Mouse (Mus musculus) embryonic facial prominence, embryonic 11.5 days (tissue): ENCODE results near the gene Nr6a1. TPM values are rescaled to one million over a fixed set of nuclear protein-coding genes. Genes with fewer than 3 reads are reported as not detected.

Experiments
- ATAC-seq: fragments of 200-750 bp; cut with Nextera tagmentation; replicated peaks from 2 replicates; pipeline ENCODE4 v1.8.0; 2017; ENCODE audit warnings: low read depth; ENCODE audit not compliant: insufficient number of reproducible peaks, low FRiP score, low TSS enrichment
- DNase-seq: peaks from one replicate; pipeline ENCODE4 v3.0.0-alpha.2; 2015; ENCODE audit warnings: low spot score
- H3K27ac ChIP-seq: fragments of 300-500 bp; sonication (generic); replicated peaks from 2 replicates; pipeline ENCODE4 v1.5.1; 2014; ENCODE audit warnings: mild to moderate bottlenecking, low read depth, low read length, control low read depth
- H3K27me3 ChIP-seq: fragments of 300-500 bp; sonication (generic); 2 replicates; pipeline ENCODE4 v1.6.1; 2014; ENCODE audit warnings: mild to moderate bottlenecking, low read length, moderate library complexity, mixed read lengths; ENCODE audit not compliant: control insufficient read depth, insufficient read depth
- H3K36me3 ChIP-seq: fragments of 300-500 bp; sonication (generic); replicated peaks from 2 replicates; pipeline ENCODE4 v1.6.1; 2014; ENCODE audit warnings: low read depth, mild to moderate bottlenecking, low read length, moderate library complexity, mixed read lengths; ENCODE audit not compliant: control insufficient read depth, insufficient read depth
- H3K4me1 ChIP-seq: fragments of 300-500 bp; sonication (generic); 2 replicates; pipeline ENCODE4 v1.6.1; 2014; ENCODE audit warnings: low read length, mixed read lengths; ENCODE audit not compliant: control insufficient read depth, insufficient read depth
- H3K4me2 ChIP-seq: fragments of 300-500 bp; sonication (generic); 2 replicates; pipeline ENCODE4 v1.6.1; 2014; ENCODE audit warnings: low read depth, mild to moderate bottlenecking, control low read depth, low read length, moderate library complexity
- H3K4me3 ChIP-seq: fragments of 300-500 bp; sonication (generic); 2 replicates; pipeline ENCODE4 v1.5.1; 2014; ENCODE audit warnings: low read depth, low read length, control low read depth
- H3K9ac ChIP-seq: fragments of 300-500 bp; sonication (generic); replicated peaks from 2 replicates; pipeline ENCODE4 v1.6.1; 2014; ENCODE audit warnings: mild to moderate bottlenecking, control low read depth, low read length
- H3K9me3 ChIP-seq: fragments of 300-500 bp; sonication (generic); replicated peaks from 2 replicates; pipeline ENCODE4 v1.6.1; 2016; ENCODE audit warnings: mild to moderate bottlenecking, low read length, inconsistent platforms, mixed read lengths; ENCODE audit not compliant: control insufficient read depth
- WGBS: fragments of 180-500 bp; shearing (Covaris S2); extraction: QIAGEN DNeasy Blood & Tissue Kit; methylation state at CpG from one replicate; pipeline ENCODE4 v1.1.7; 2014; 5-methylcytosine and 5-hydroxymethylcytosine counted together
- polyA plus RNA-seq: library from polyadenylated mRNA; unstranded; fragments of >200 nt; fragmentation: Nextera tagmentation; extraction: Ambion mirVana; gene quantifications from 2 replicates; pipeline ENCODE4 v1.2.1, GENCODE M21; 2014

The Nr6a1 gene
- polyA plus RNA-seq, 1 experiment from 2014 or later: 2.2 TPM

- no peaks in the 10 kb centered on the region for H3K36me3 ChIP-seq
- H3K27ac ChIP-seq: no peak overlapping the region
- H3K4me3 ChIP-seq: no peak overlapping the region
- DNase-seq (no peak), ATAC-seq (no peak)
- H3K4me1 ChIP-seq: peaks cover 9% of the 10 kb centered on the region
- 18% methylated on average over 11 of the region's 11 CpGs for WGBS
- H3K9me3 ChIP-seq: no peaks in the 10 kb centered on the region
- no peak overlapping the region for H3K4me2 ChIP-seq
- H3K9ac ChIP-seq: no peak overlapping the region
- H3K27me3 ChIP-seq: peaks cover 66% of the 10 kb centered on the region
These were observed 214.7 kb downstream of the Nr6a1 start for GRCm38 (mm10) chr2:38712769-38713125.

- H3K27ac ChIP-seq: no peak overlapping the region
- H3K9ac ChIP-seq: no peak overlapping the region
These were observed 215.3 kb downstream of the Nr6a1 start for GRCm38 (mm10) chr2:38712076-38712768.

GRCm38 (mm10) chr2:38711421-38711861 lies 216.0 kb downstream of the Nr6a1 start:
- H3K4me1 ChIP-seq: peaks cover 9% of the 10 kb centered on the region
- WGBS: under 1% methylated on average over 40 of the region's 40 CpGs

More at GRCm38 (mm10) chr2:38712076-38712768, 215.3 kb downstream of the Nr6a1 start:
- Histone ChIP-seq H3K27me3 (peaks cover 71% of the 10 kb centered on the region), H3K4me1 (peaks cover 9% of the 10 kb centered on the region), H3K4me3 (peak overlapping the region; percentile 22), H3K4me2 (peak overlapping the region; percentile 50), H3K9me3 (no peaks in the 10 kb centered on the region), H3K36me3 (no peaks in the 10 kb centered on the region)
- no peak for DNase-seq
- ATAC-seq: no peak
- 3% methylated on average over 41 of the region's 58 CpGs for WGBS

GRCm38 (mm10) chr2:38710304-38711241 lies 216.9 kb downstream of the Nr6a1 start:
- peaks cover 80% of the 10 kb centered on the region for H3K27me3 ChIP-seq
- no peak overlapping the region for H3K27ac ChIP-seq
- H3K36me3 ChIP-seq: no peaks in the 10 kb centered on the region
- WGBS: under 1% methylated on average over 75 of the region's 75 CpGs
- ATAC-seq: no peak
- no peaks in the 10 kb centered on the region for H3K9me3 ChIP-seq
- peak overlapping the region; percentile 23 for H3K4me3 ChIP-seq
- DNase-seq: peak; percentile 45
- peaks cover 9% of the 10 kb centered on the region for H3K4me1 ChIP-seq
- H3K9ac ChIP-seq: peak overlapping the region; percentile 28; the same call in 1 of the 2 replicates
- peak overlapping the region; percentile 44 for H3K4me2 ChIP-seq

More at GRCm38 (mm10) chr2:38711421-38711861, 216.0 kb downstream of the Nr6a1 start:
- peak overlapping the region; percentile 50 for H3K4me2 ChIP-seq
- H3K9ac ChIP-seq: no peak overlapping the region
- H3K4me3 ChIP-seq: peak overlapping the region; percentile 22
- no peak for ATAC-seq
- H3K27ac ChIP-seq: no peak overlapping the region
- peak; percentile 26 for DNase-seq
- H3K27me3 ChIP-seq: peaks cover 79% of the 10 kb centered on the region
- no peaks in the 10 kb centered on the region for H3K9me3 ChIP-seq
- H3K36me3 ChIP-seq: no peaks in the 10 kb centered on the region

- Histone ChIP-seq H3K4me2 (no peak overlapping the region), H3K9ac (no peak overlapping the region), H3K9me3 (no peaks in the 10 kb centered on the region), H3K4me3 (no peak overlapping the region), H3K27me3 (peaks cover 73% of the 10 kb centered on the region), H3K27ac (no peak overlapping the region), H3K4me1 (peaks cover 9% of the 10 kb centered on the region), H3K36me3 (no peaks in the 10 kb centered on the region)
- 22% methylated on average over 12 of the region's 12 CpGs for WGBS
- no peak for DNase-seq
- ATAC-seq: no peak
These were observed 218.4 kb downstream of the Nr6a1 start for GRCm38 (mm10) chr2:38708907-38709688.

- H3K9me3 ChIP-seq: no peaks in the 10 kb centered on the region
- WGBS: 39% methylated on average over 6 of the region's 6 CpGs
- ATAC-seq (no peak), DNase-seq (no peak)
- peaks cover 50% of the 10 kb centered on the region for H3K27me3 ChIP-seq
- H3K9ac ChIP-seq: no peak overlapping the region
- peaks cover 9% of the 10 kb centered on the region for H3K4me1 ChIP-seq
- no peaks in the 10 kb centered on the region for H3K36me3 ChIP-seq
- H3K27ac ChIP-seq: no peak overlapping the region
- no peak overlapping the region for H3K4me2 ChIP-seq
- no peak overlapping the region for H3K4me3 ChIP-seq
These were observed 220.8 kb downstream of the Nr6a1 start for GRCm38 (mm10) chr2:38706661-38707060.

- DNase-seq (no peak), ATAC-seq (no peak)
- Histone ChIP-seq H3K9ac (no peak overlapping the region), H3K27ac (no peak overlapping the region), H3K36me3 (no peaks in the 10 kb centered on the region), H3K9me3 (no peaks in the 10 kb centered on the region), H3K4me1 (peaks cover under 1% of the 10 kb centered on the region; the same call in 1 of the 2 replicates), H3K4me3 (no peak overlapping the region), H3K27me3 (peaks cover 36% of the 10 kb centered on the region), H3K4me2 (no peak overlapping the region)
- 69% methylated on average over 4 of the region's 4 CpGs for WGBS
These were observed 222.5 kb downstream of the Nr6a1 start for GRCm38 (mm10) chr2:38705036-38705435.
